Mouse (Mus musculus): ENCODE data around the gene Grap. TPM values are rescaled to one million over a fixed set of nuclear protein-coding genes. Genes with fewer than 3 reads are reported as not detected.

The Grap gene
- polyA plus RNA-seq, 1 experiment = 11.8 TPM

DNA sequence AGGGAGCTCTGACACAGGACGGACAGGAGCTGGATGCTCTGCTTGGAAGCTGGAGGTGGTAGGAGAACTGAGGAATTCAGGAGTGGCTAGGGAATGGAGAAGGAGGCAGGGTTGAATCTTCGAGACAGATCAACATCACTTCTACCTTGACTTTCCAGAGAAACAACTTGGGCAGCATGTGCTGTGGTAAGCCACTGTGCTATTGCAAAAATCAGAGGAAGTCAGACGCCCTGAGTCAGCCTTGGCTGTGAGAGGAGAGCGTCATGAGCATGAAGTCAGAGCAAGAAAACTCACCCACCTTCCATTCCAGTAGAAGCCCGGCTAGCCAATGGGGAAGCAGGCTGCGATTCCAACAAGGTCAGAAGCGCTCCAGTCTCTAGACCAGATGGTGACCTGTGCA, 11.0 kb upstream of the Grap start:
- Histone ChIP-seq H3K4me1 (ENCODE audit: control insufficient read depth, insufficient read depth, low read length) (no peaks in the 10 kb centered on the region; the same call in 1 of the 2 replicates), H3K4me3 (replicated peaks; ENCODE audit: control insufficient read depth, low read depth, low read length) (no peak overlapping the region), H3K27ac (ENCODE audit: control insufficient read depth, insufficient read depth, low read depth, low read length, poor library complexity) (no peak overlapping the region)
- TF ChIP-seq CTCF (IDR thresholded peaks at IDR 0.05; ENCODE audit: control insufficient read depth, insufficient read depth, low read length) (no peak), POLR2A (IDR thresholded peaks at IDR 0.05; ENCODE audit: borderline replicate concordance, control insufficient read depth, low read depth, low read length) (no peak)
- WGBS = 39% methylated on average over 7 of the region's 7 CpGs

GRCm38 (mm10) chr11:61643184-61643961, 9.7 kb upstream of the Grap start:
- H3K4me3 ChIP-seq (replicated peaks; ENCODE audit: control insufficient read depth, low read depth, low read length) = no peak overlapping the region
- H3K4me1 ChIP-seq (ENCODE audit: control insufficient read depth, insufficient read depth, low read length) = peaks cover under 1% of the 10 kb centered on the region; the same call in 1 of the 2 replicates
- TF ChIP-seq CTCF (IDR thresholded peaks at IDR 0.05; ENCODE audit: control insufficient read depth, insufficient read depth, low read length) (no peak), POLR2A (IDR thresholded peaks at IDR 0.05; ENCODE audit: borderline replicate concordance, control insufficient read depth, low read depth, low read length) (no peak)
- no peak overlapping the region for H3K27ac ChIP-seq (ENCODE audit: control insufficient read depth, insufficient read depth, low read depth, low read length, poor library complexity)
- 77% methylated on average over 5 of the region's 5 CpGs for WGBS

DNA sequence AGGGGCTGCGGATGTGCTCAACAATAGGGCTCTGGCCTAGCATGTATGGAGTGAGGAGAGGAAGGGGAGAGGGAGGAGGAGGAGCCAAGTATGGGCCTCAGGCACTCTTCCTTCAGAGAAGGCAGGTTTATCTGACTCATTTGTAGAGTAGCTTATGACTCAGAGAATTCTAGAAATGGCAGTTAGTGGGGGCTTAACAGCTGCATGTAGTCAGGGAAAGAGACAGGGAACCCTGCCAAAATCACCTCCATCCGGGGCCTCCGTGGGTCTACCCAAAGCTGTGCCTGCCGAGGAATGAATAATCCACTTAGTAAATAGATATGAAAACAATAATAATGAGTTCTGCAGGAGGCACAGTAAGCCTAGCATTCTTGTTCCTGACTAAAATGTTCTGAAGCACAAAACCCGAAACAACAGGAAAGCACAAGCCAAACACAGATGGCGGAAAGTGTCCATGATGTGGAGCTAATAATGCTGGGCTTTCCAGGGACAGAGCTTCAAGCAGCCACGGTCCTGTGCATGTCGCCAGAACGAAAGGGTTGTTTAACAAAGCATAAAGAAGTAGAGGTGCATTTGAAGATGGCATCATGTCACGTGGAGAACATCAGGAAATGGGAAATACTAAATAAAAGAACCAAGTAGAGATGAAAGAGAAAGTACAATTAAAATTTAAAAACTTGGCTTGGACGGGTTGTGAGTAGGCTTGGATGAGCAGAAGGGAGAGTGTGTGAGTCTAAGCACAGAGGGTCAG, 8.3 kb upstream of the Grap start:
- Histone ChIP-seq H3K4me3 (replicated peaks; ENCODE audit: control insufficient read depth, low read depth, low read length) (no peak overlapping the region), H3K27ac (ENCODE audit: control insufficient read depth, insufficient read depth, low read depth, low read length, poor library complexity) (no peak overlapping the region), H3K4me1 (ENCODE audit: control insufficient read depth, insufficient read depth, low read length) (peaks cover 3% of the 10 kb centered on the region; the same call in 1 of the 2 replicates)
- TF ChIP-seq CTCF (IDR thresholded peaks at IDR 0.05; ENCODE audit: control insufficient read depth, insufficient read depth, low read length) (no peak), POLR2A (IDR thresholded peaks at IDR 0.05; ENCODE audit: borderline replicate concordance, control insufficient read depth, low read depth, low read length) (no peak)
- WGBS = 65% methylated on average over 11 of the region's 11 CpGs

GRCm38 (mm10) chr11:61645357-61645857, 7.7 kb upstream of the Grap start:
- Histone ChIP-seq H3K27ac (ENCODE audit: control insufficient read depth, insufficient read depth, low read depth, low read length, poor library complexity) (no peak overlapping the region), H3K4me1 (ENCODE audit: control insufficient read depth, insufficient read depth, low read length) (peaks cover 3% of the 10 kb centered on the region; the same call in 1 of the 2 replicates), H3K4me3 (replicated peaks; ENCODE audit: control insufficient read depth, low read depth, low read length) (no peak overlapping the region)
- 65% methylated on average over 5 of the region's 5 CpGs for WGBS
- no peak for TF ChIP-seq POLR2A (IDR thresholded peaks at IDR 0.05; ENCODE audit: borderline replicate concordance, control insufficient read depth, low read depth, low read length)
- TF ChIP-seq CTCF (IDR thresholded peaks at IDR 0.05; ENCODE audit: control insufficient read depth, insufficient read depth, low read length) = no peak

DNA sequence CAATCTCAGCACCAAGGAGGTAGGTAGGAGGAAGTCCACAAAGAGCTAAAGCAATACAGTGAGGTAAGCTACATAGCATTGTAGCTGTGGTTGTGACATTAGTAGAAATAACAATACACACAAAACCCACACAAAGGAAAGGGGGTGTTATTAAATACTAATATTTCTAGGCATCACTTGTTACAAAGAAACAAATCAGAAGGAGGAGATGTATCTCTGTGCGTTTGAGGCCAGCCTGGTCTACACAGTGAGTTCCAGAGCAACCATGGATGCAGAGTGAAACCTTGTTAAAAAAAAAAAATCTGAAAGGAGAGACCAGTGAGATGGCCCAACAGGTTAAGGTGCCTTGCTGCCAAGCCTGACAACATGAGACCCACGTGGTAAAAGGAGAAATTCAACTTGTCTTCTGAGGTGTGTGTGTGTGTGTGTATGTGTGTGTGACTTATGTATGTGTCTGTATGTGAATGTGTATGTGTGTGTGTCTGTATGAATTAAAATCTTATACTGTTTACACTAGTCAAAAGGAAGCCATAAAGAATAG, 6.5 kb upstream of the Grap start:
- 50% methylated on average over 2 of the region's 2 CpGs for WGBS
- TF ChIP-seq CTCF (IDR thresholded peaks at IDR 0.05; ENCODE audit: control insufficient read depth, insufficient read depth, low read length) (no peak), POLR2A (IDR thresholded peaks at IDR 0.05; ENCODE audit: borderline replicate concordance, control insufficient read depth, low read depth, low read length) (no peak)

GRCm38 (mm10) chr11:61647110-61647910, 5.8 kb upstream of the Grap start:
- TF ChIP-seq POLR2A (IDR thresholded peaks at IDR 0.05; ENCODE audit: borderline replicate concordance, control insufficient read depth, low read depth, low read length) = no peak
- no peak for TF ChIP-seq CTCF (IDR thresholded peaks at IDR 0.05; ENCODE audit: control insufficient read depth, insufficient read depth, low read length)
- 35% methylated on average over 10 of the region's 10 CpGs for WGBS
- no peak overlapping the region for H3K4me3 ChIP-seq (replicated peaks; ENCODE audit: control insufficient read depth, low read depth, low read length)
- peak overlapping the region; percentile 10; the same call in 1 of the 2 replicates for H3K27ac ChIP-seq (ENCODE audit: control insufficient read depth, insufficient read depth, low read depth, low read length, poor library complexity)
- peaks cover 3% of the 10 kb centered on the region; the same call in 1 of the 2 replicates for H3K4me1 ChIP-seq (ENCODE audit: control insufficient read depth, insufficient read depth, low read length)

More for the DNA sequence above, 6.5 kb upstream of the Grap start:
- no peak overlapping the region for H3K4me3 ChIP-seq (replicated peaks; ENCODE audit: control insufficient read depth, low read depth, low read length)
- H3K27ac ChIP-seq (ENCODE audit: control insufficient read depth, insufficient read depth, low read depth, low read length, poor library complexity) = no peak overlapping the region
- peaks cover 3% of the 10 kb centered on the region; the same call in 1 of the 2 replicates for H3K4me1 ChIP-seq (ENCODE audit: control insufficient read depth, insufficient read depth, low read length)

DNA sequence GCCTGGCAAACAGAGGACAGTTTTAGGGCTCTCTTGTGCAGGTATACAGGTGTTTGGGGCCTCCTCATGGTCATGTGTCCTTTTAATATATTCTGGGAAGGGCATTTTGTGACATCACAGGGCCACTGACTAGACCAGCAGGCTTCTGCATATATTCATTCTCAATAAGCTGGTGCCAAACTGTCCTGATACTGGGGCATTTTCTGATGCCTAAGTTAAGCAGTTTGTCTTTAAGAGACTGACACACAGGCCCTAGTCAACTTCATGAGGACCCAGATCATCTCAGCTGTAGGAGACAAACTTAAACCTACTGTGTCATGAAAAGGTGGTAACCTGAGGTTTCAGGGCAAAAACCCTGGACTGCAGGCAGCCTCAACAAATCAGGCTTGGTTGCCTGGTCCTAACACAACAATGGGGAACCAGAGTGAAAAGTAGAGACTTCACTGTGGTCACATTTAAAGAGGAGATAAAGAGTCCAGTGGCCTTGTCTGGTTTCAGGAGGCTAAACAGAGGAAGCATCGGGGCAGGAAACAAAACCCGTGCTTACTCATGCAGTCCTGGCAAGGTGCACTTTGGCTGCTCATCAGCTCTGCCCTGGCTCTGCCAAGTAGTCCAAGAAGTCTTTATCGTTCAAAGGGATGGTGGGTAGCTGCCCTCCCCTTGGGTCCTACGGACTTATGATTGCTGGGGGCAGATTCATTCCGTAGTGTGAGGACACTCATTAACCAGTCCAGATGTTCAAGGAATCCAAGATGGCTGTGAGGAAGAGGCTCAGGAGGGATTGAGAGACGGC, 4.9 kb upstream of the Grap start:
- TF ChIP-seq POLR2A (IDR thresholded peaks at IDR 0.05; ENCODE audit: borderline replicate concordance, control insufficient read depth, low read depth, low read length) (no peak), CTCF (IDR thresholded peaks at IDR 0.05; ENCODE audit: control insufficient read depth, insufficient read depth, low read length) (no peak)
- WGBS = 28% methylated on average over 6 of the region's 6 CpGs
- peaks cover 3% of the 10 kb centered on the region; the same call in 1 of the 2 replicates for H3K4me1 ChIP-seq (ENCODE audit: control insufficient read depth, insufficient read depth, low read length)
- no peak overlapping the region for H3K27ac ChIP-seq (ENCODE audit: control insufficient read depth, insufficient read depth, low read depth, low read length, poor library complexity)
- H3K4me3 ChIP-seq (replicated peaks; ENCODE audit: control insufficient read depth, low read depth, low read length) = no peak overlapping the region

Measured in bone marrow, adult 2 months (tissue).